Mouse (Mus musculus): Measurements from ENCODE around the gene Gm5447. TPM values are rescaled to one million over a fixed set of nuclear protein-coding genes. Genes with fewer than 3 reads are reported as not detected.
A peak's percentile ranks its signal among the peaks of the same experiment; 100 is the strongest.

Gene Gm5447
- total and polyA plus RNA-seq, 2 experiments from 2014 or later = not detected

GRCm38 (mm10) chr13:30961932-30962331, 12.1 kb upstream of the Gm5447 start:
- H3K27ac ChIP-seq (ENCODE audit: low read depth, low read length) = no peak overlapping the region
- DNase-seq (ENCODE audit: low spot score) (no peak), ATAC-seq (ENCODE audit: low FRiP score) (no peak)
- 60% methylated on average over 2 of the region's 2 CpGs for WGBS
- no peak overlapping the region for H3K4me2 ChIP-seq (ENCODE audit: low read depth, low read length, poor library complexity, severe bottlenecking)
- no peaks in the 10 kb centered on the region for H3K27me3 ChIP-seq (ENCODE audit: insufficient read depth, low read length)
- H3K9ac ChIP-seq (replicated peaks; ENCODE audit: low read length, poor library complexity, severe bottlenecking) = no peak overlapping the region
- H3K4me1 ChIP-seq (ENCODE audit: insufficient read depth, low read length) = peaks cover 4% of the 10 kb centered on the region; the same call in 1 of the 2 replicates
- no peaks in the 10 kb centered on the region for H3K9me3 ChIP-seq (ENCODE audit: low read length)
- TF ChIP-seq CTCF (IDR thresholded peaks at IDR 0.05) = no peak
- no peak overlapping the region for H3K4me3 ChIP-seq (ENCODE audit: low read depth, low read length)
- no peaks in the 10 kb centered on the region for H3K36me3 ChIP-seq (ENCODE audit: insufficient read depth, low read length)

GRCm38 (mm10) chr13:30966507-30966911, 7.5 kb upstream of the Gm5447 start:
- Histone ChIP-seq H3K4me1 (ENCODE audit: insufficient read depth, low read length) (peaks cover 4% of the 10 kb centered on the region), H3K9me3 (ENCODE audit: low read length) (no peaks in the 10 kb centered on the region), H3K4me2 (ENCODE audit: low read depth, low read length, poor library complexity, severe bottlenecking) (peak overlapping the region; percentile 28), H3K4me3 (ENCODE audit: low read depth, low read length) (no peak overlapping the region), H3K9ac (replicated peaks; ENCODE audit: low read length, poor library complexity, severe bottlenecking) (no peak overlapping the region; the same call in 1 of the 2 replicates), H3K27ac (ENCODE audit: low read depth, low read length) (no peak overlapping the region; the same call in 1 of the 2 replicates), H3K27me3 (ENCODE audit: insufficient read depth, low read length) (no peaks in the 10 kb centered on the region), H3K36me3 (ENCODE audit: insufficient read depth, low read length) (no peaks in the 10 kb centered on the region)
- DNase-seq (ENCODE audit: low spot score) (peak; percentile 28), ATAC-seq (ENCODE audit: low FRiP score) (peak; percentile 48; the same call in 1 of the 2 replicates)
- TF ChIP-seq CTCF (IDR thresholded peaks at IDR 0.05) = no peak
- WGBS = 9% methylated on average over 10 of the region's 10 CpGs

- WGBS = 59% methylated on average over 4 of the region's 4 CpGs
- DNase-seq (ENCODE audit: low spot score) (no peak), ATAC-seq (ENCODE audit: low FRiP score) (no peak)
- H3K4me1 ChIP-seq (ENCODE audit: insufficient read depth, low read length) = peaks cover 4% of the 10 kb centered on the region
- no peaks in the 10 kb centered on the region for H3K27me3 ChIP-seq (ENCODE audit: insufficient read depth, low read length)
- H3K4me3 ChIP-seq (ENCODE audit: low read depth, low read length) = no peak overlapping the region
- no peak overlapping the region for H3K9ac ChIP-seq (replicated peaks; ENCODE audit: low read length, poor library complexity, severe bottlenecking)
- H3K4me2 ChIP-seq (ENCODE audit: low read depth, low read length, poor library complexity, severe bottlenecking) = no peak overlapping the region
- no peak overlapping the region for H3K27ac ChIP-seq (ENCODE audit: low read depth, low read length)
- H3K36me3 ChIP-seq (ENCODE audit: insufficient read depth, low read length) = no peaks in the 10 kb centered on the region
- no peaks in the 10 kb centered on the region for H3K9me3 ChIP-seq (ENCODE audit: low read length)
- no peak for TF ChIP-seq CTCF (IDR thresholded peaks at IDR 0.05)
Observed at GRCm38 (mm10) chr13:30968311-30968710, 5.7 kb upstream of the Gm5447 start.

GRCm38 (mm10) chr13:30971047-30971446, 3.0 kb upstream of the Gm5447 start:
- H3K27me3 ChIP-seq (ENCODE audit: insufficient read depth, low read length) = no peaks in the 10 kb centered on the region
- no peaks in the 10 kb centered on the region for H3K9me3 ChIP-seq (ENCODE audit: low read length)
- no peak overlapping the region for H3K9ac ChIP-seq (replicated peaks; ENCODE audit: low read length, poor library complexity, severe bottlenecking)
- peaks cover 7% of the 10 kb centered on the region for H3K4me1 ChIP-seq (ENCODE audit: insufficient read depth, low read length)
- H3K4me3 ChIP-seq (ENCODE audit: low read depth, low read length) = no peak overlapping the region
- 91% methylated on average over 3 of the region's 3 CpGs for WGBS
- TF ChIP-seq CTCF (IDR thresholded peaks at IDR 0.05) = no peak
- H3K36me3 ChIP-seq (ENCODE audit: insufficient read depth, low read length) = no peaks in the 10 kb centered on the region
- H3K4me2 ChIP-seq (ENCODE audit: low read depth, low read length, poor library complexity, severe bottlenecking) = no peak overlapping the region
- DNase-seq (ENCODE audit: low spot score) (no peak), ATAC-seq (ENCODE audit: low FRiP score) (no peak)
- no peak overlapping the region for H3K27ac ChIP-seq (ENCODE audit: low read depth, low read length)

GRCm38 (mm10) chr13:30972102-30972501, 1.9 kb upstream of the Gm5447 start:
- Histone ChIP-seq H3K36me3 (ENCODE audit: insufficient read depth, low read length) (no peaks in the 10 kb centered on the region), H3K9ac (replicated peaks; ENCODE audit: low read length, poor library complexity, severe bottlenecking) (no peak overlapping the region), H3K27ac (ENCODE audit: low read depth, low read length) (no peak overlapping the region), H3K4me2 (ENCODE audit: low read depth, low read length, poor library complexity, severe bottlenecking) (no peak overlapping the region), H3K4me1 (ENCODE audit: insufficient read depth, low read length) (peaks cover 3% of the 10 kb centered on the region), H3K4me3 (ENCODE audit: low read depth, low read length) (no peak overlapping the region), H3K9me3 (ENCODE audit: low read length) (no peaks in the 10 kb centered on the region), H3K27me3 (ENCODE audit: insufficient read depth, low read length) (no peaks in the 10 kb centered on the region)
- no peak for TF ChIP-seq CTCF (IDR thresholded peaks at IDR 0.05)
- DNase-seq (ENCODE audit: low spot score) (no peak), ATAC-seq (ENCODE audit: low FRiP score) (no peak)
- 97% methylated on average over 2 of the region's 2 CpGs for WGBS

GRCm38 (mm10) chr13:30974247-30974630, 235 bp downstream of the Gm5447 start:
- Histone ChIP-seq H3K36me3 (ENCODE audit: insufficient read depth, low read length) (no peaks in the 10 kb centered on the region), H3K27ac (ENCODE audit: low read depth, low read length) (peak overlapping the region; percentile 93; the same call in 1 of the 2 replicates), H3K4me1 (ENCODE audit: insufficient read depth, low read length) (peaks cover 3% of the 10 kb centered on the region), H3K9me3 (ENCODE audit: low read length) (no peaks in the 10 kb centered on the region), H3K4me3 (ENCODE audit: low read depth, low read length) (peak overlapping the region; percentile 94), H3K27me3 (ENCODE audit: insufficient read depth, low read length) (no peaks in the 10 kb centered on the region), H3K9ac (replicated peaks; ENCODE audit: low read length, poor library complexity, severe bottlenecking) (peak overlapping the region; percentile 96), H3K4me2 (ENCODE audit: low read depth, low read length, poor library complexity, severe bottlenecking) (peak overlapping the region; percentile 62)
- ATAC-seq (ENCODE audit: low FRiP score) (peak; percentile 50), DNase-seq (ENCODE audit: low spot score) (no peak)
- no peak for TF ChIP-seq CTCF (IDR thresholded peaks at IDR 0.05)
- WGBS = 16% methylated on average over 5 of the region's 5 CpGs
